Mouse (Mus musculus) liver, adult 2 months (tissue): Measurements from ENCODE around the gene H2-M10.1. TPM values are rescaled to one million over a fixed set of nuclear protein-coding genes. Genes with fewer than 3 reads are reported as not detected.
"Not testable (repeated sequence)": the region's sequence is repeated elsewhere in the genome, so short reads cannot be mapped to it uniquely, and the experiment has no call there.

Experiments used
- DNase-seq: peaks from one replicate; pipeline ENCODE4 v3.0.0-alpha.2; 2011; ENCODE audit warnings: low read depth, low spot score; ENCODE audit errors: extremely low read depth
- H3K27ac ChIP-seq: fragments of 200-500 bp; replicated peaks from 2 replicates; pipeline ENCODE4 v1.5.1; 2012; ENCODE audit warnings: low read depth, mild to moderate bottlenecking, control low read depth, inconsistent platforms, low read length; ENCODE audit not compliant: insufficient read depth
- H3K27me3 ChIP-seq: fragments of 200-500 bp; 2 replicates; pipeline ENCODE4 v1.6.1; 2012; ENCODE audit warnings: mild to moderate bottlenecking, moderate library complexity, low read length, inconsistent platforms; ENCODE audit not compliant: control insufficient read depth, insufficient read depth
- H3K36me3 ChIP-seq: fragments of 200-500 bp; 2 replicates; pipeline ENCODE4 v1.6.1; 2012; ENCODE audit warnings: low read length, inconsistent platforms; ENCODE audit not compliant: control insufficient read depth, insufficient read depth
- H3K4me1 ChIP-seq: fragments of 200-500 bp; 2 replicates; pipeline ENCODE4 v1.6.1; 2011; ENCODE audit warnings: low read length; ENCODE audit not compliant: control insufficient read depth, insufficient read depth
- H3K4me3 ChIP-seq: fragments of 200-500 bp; 2 replicates; pipeline ENCODE4 v1.5.1; 2011; ENCODE audit warnings: low read depth, mild to moderate bottlenecking, control low read depth, low read length, moderate library complexity; ENCODE audit not compliant: insufficient read depth
- H3K79me2 ChIP-seq: fragments of 200-500 bp; 2 replicates; pipeline ENCODE4 v1.6.1; 2012; ENCODE audit warnings: inconsistent platforms, mild to moderate bottlenecking, low read length, moderate library complexity; ENCODE audit not compliant: control insufficient read depth, insufficient read depth
- H3K9ac ChIP-seq: fragments of 200-500 bp; 2 replicates; pipeline ENCODE4 v1.6.1; 2012; ENCODE audit warnings: low read depth, mild to moderate bottlenecking, control low read depth, inconsistent platforms, low read length
- CTCF ChIP-seq: fragments of 200-500 bp; IDR thresholded peaks from 2 replicates; pipeline ENCODE4 v1.5.1; 2011; ENCODE audit warnings: low read depth, low read length, control low read depth
- POLR2A ChIP-seq: fragments of 200-500 bp; IDR thresholded peaks from 2 replicates; pipeline ENCODE4 v1.6.1; 2011; ENCODE audit warnings: low read length, control low read depth; ENCODE audit not compliant: insufficient read depth; ENCODE audit errors: extremely low read depth
- WGBS: fragments of 180-500 bp; shearing (Covaris S2); methylation state at CpG from one replicate; pipeline ENCODE4 v1.1.7; 2018; 5-methylcytosine and 5-hydroxymethylcytosine counted together
- polyA plus RNA-seq: library from polyadenylated mRNA; depleted of rRNA; stranded (reverse); fragments of >200 nt; gene quantifications from 2 replicates; pipeline ENCODE4 v1.2.3, GENCODE M21; 2012; rRNA removed
- total RNA-seq: library from RNA; depleted of rRNA; stranded (reverse); fragments of >200 nt; gene quantifications from 2 replicates; pipeline ENCODE4 v1.2.3, GENCODE M21; 2014; rRNA removed

Gene H2-M10.1
- total RNA-seq (not detected in 2 replicates), polyA plus RNA-seq (not detected in 2 replicates)

- no peak within 1 kb of the TSS for H3K9ac ChIP-seq
- TF ChIP-seq POLR2A (no peak), CTCF (no peak)
- no peaks in the 10 kb centered on the region for H3K4me1 ChIP-seq
- H3K36me3 ChIP-seq, result no peaks in the 10 kb centered on the region
- H3K27me3 ChIP-seq, result no peaks in the 10 kb centered on the region
- H3K27ac ChIP-seq, result no peak within 1 kb of the TSS
- 97% methylated on average over 4 of the region's 4 CpGs for WGBS
- DNase-seq, result no peak
- no peaks in the 10 kb centered on the region for H3K79me2 ChIP-seq
- H3K4me3 ChIP-seq, result no peak within 1 kb of the TSS
Observed at GRCm38 (mm10) chr17:36326055-36326454, at the start of gene H2-M10.1. TSS of gene H2-M10.1 (minus strand) at chr17:36326155.

GRCm38 (mm10) chr17:36368317-36368716 is 42.4 kb upstream of the H2-M10.1 start, which contains the start of gene H2-M10.3:
TSS of gene H2-M10.3 (minus strand) at chr17:36368417.
- not testable (repeated sequence) for H3K27me3 ChIP-seq

GRCm38 (mm10) chr17:36362404-36362803 is 36.4 kb upstream of the H2-M10.1 start:
- not testable (repeated sequence) for H3K4me3 ChIP-seq, H3K27me3 ChIP-seq, DNase-seq, H3K36me3 ChIP-seq, H3K27ac ChIP-seq, H3K4me1 ChIP-seq, H3K9ac ChIP-seq, H3K79me2 ChIP-seq

More at GRCm38 (mm10) chr17:36368317-36368716, 42.4 kb upstream of the H2-M10.1 start, which contains the start of gene H2-M10.3:
- H3K9ac ChIP-seq, H3K79me2 ChIP-seq, H3K27ac ChIP-seq, DNase-seq, H3K36me3 ChIP-seq, H3K4me3 ChIP-seq, H3K4me1 ChIP-seq: not testable (repeated sequence)
- WGBS, result 91% methylated on average over 2 of the region's 2 CpGs

- H3K27ac ChIP-seq, H3K79me2 ChIP-seq, H3K36me3 ChIP-seq, H3K4me3 ChIP-seq, H3K27me3 ChIP-seq, H3K9ac ChIP-seq, H3K4me1 ChIP-seq: not testable (repeated sequence)
- DNase-seq, result peak; percentile 14
- peak; percentile 45; the same call in 1 of the 2 replicates for TF ChIP-seq CTCF
Observed at GRCm38 (mm10) chr17:36357512-36357911, 31.6 kb upstream of the H2-M10.1 start.

GRCm38 (mm10) chr17:36355763-36356162 is 29.8 kb upstream of the H2-M10.1 start:
- H3K79me2 ChIP-seq, result no peaks in the 10 kb centered on the region
- 37% methylated on average over 3 of the region's 3 CpGs for WGBS
- H3K4me1 ChIP-seq, result no peaks in the 10 kb centered on the region
- no peak overlapping the region for H3K4me3 ChIP-seq
- no peaks in the 10 kb centered on the region for H3K36me3 ChIP-seq
- no peak overlapping the region for H3K9ac ChIP-seq
- no peak for DNase-seq
- H3K27ac ChIP-seq, result no peak overlapping the region
- TF ChIP-seq POLR2A (no peak), CTCF (no peak)
- peaks cover 2% of the 10 kb centered on the region; the same call in 1 of the 2 replicates for H3K27me3 ChIP-seq

- TF ChIP-seq CTCF, result peak; percentile 50
- H3K27me3 ChIP-seq, H3K79me2 ChIP-seq, H3K36me3 ChIP-seq, H3K4me3 ChIP-seq, H3K4me1 ChIP-seq, H3K9ac ChIP-seq, H3K27ac ChIP-seq: not testable (repeated sequence)
- peak; percentile 47 for DNase-seq
Observed at GRCm38 (mm10) chr17:36355343-36355742, 29.4 kb upstream of the H2-M10.1 start.
